Mouse (Mus musculus) granulocyte monocyte progenitor cell, adult 5-6 weeks (primary cell): ENCODE measurements around the gene Adamts9. TPM values are rescaled to one million over a fixed set of nuclear protein-coding genes. Genes with fewer than 3 reads are reported as not detected.

Experiments used
- ATAC-seq: replicated peaks from 2 replicates; pipeline ENCODE4 v1.8.0; 2016; ENCODE audit warnings: mild to moderate bottlenecking, moderate TSS enrichment, inconsistent platforms; ENCODE audit not compliant: poor library complexity, severe bottlenecking
- total RNA-seq, 2 experiments: library from RNA; stranded (forward) in 1 of 2; stranded (reverse) in 1 of 2; fragments of 200-712, 200-1000 nt in 1 of 2; fragments of >200 nt in 1 of 2; fragmentation: Nextera tagmentation in 1 of 2; gene quantifications; 2 replicates each; pipeline ENCODE4 v1.2.3; 2014 to 2017

Adamts9 gene
- not detected in 2 replicates for total RNA-seq (2014; fragmentation: Nextera tagmentation)
- not detected in 2 replicates for total RNA-seq (2017)

DNA sequence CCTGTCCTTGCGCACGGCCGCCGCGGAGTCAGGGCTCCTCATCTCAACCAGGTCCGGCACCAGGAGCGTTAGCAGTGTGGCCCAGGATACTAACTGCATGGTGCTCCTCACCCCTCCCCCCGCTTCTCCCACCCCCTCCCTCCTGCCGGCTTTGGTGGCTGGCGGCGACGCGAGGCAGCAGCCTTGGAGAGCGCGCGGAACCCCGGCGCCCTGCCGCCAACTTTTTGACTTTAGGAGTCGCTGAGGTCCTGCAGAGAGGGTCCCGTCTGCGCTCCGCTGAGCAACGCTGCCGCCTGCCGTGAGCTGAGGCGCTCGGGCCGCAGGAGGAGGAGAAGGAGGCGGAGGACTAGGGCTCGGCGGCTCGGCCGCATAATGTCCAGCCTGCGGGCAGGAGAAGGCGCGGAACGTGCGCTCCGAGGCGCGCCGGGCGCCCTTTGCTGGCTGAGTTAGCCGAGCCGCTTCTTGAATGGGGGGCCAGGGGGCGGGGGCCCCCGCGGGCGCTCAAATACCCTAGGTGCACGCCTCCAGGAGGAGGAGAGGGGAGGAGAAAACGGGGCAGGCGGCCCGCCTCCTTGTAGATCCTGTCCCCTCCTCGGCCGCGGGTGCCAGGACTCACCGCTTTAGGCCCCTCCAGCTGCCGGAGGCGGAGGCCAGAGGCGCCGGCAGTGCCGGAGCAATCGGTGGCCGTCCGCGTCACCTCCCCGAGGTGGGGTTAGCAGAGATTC is at the start of gene Adamts9:
Adamts9 (minus strand) TSS at position 436 of the 725 bp plus-strand sequence.
- ATAC-seq, result peak; percentile 19

- ATAC-seq, result no peak
Measured at GRCm38 (mm10) chr6:92991616-92992015, 48.3 kb upstream of the Adamts9 start.

- peak; percentile 56; the same call in 1 of the 2 replicates for ATAC-seq
Measured at GRCm38 (mm10) chr6:92988620-92988998, 45.3 kb upstream of the Adamts9 start.

DNA sequence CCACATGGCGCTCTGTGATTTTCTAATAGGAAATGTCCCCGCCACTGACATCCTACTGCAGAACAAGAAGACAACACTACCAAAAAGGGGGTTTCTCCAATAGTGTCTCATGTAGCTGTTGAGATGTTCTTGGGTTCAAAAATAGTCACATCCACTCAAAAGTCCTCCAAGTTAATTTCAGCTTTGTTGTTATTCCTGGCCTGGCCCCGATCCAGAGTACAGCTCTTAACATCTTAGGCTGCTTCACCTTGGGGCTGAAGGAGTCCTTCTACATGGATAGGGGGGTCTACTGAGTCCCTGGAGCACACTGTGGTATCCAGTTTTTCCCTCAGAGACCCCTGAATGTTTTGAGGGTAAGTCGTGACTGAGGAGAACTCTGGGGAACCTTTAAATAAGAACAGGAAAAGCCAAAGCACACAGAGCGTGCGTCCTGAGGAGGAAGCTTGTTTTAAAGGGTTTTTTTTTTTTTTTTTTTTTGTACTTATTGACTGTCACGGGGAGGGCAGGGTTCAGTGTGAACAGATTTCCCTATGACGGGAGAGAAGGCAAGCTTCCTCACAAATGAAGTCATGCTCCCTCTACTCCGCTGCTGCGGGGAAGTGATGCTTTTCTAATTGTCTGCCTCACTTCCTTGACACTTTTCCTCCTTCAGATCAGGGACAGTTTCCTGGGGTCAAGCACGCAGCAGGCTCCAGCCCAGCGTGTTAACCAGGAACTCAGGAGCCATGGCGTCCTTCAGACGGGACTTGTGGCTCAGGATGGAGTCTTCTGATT is 44.7 kb upstream of the Adamts9 start:
- ATAC-seq, result peak; percentile 48

DNA sequence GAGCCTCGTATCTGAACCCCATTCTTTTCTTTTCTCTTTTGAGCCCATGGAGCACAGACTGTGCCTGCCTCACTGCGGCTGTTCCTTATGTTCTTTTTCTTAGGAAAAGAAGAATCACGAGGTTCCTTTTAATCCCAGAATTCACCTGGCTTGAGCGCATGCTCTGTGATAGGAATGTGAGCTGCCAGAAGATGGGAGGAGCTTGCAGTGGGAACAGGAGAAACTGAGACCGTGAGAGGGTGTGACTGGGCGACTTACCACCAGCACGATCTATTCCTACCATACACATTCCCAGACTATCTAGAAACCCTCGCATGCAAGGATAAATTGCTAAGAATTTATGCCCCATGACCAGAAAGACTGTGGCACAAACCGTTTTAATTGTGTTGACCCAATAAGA is 44.1 kb upstream of the Adamts9 start:
- no peak for ATAC-seq

DNA sequence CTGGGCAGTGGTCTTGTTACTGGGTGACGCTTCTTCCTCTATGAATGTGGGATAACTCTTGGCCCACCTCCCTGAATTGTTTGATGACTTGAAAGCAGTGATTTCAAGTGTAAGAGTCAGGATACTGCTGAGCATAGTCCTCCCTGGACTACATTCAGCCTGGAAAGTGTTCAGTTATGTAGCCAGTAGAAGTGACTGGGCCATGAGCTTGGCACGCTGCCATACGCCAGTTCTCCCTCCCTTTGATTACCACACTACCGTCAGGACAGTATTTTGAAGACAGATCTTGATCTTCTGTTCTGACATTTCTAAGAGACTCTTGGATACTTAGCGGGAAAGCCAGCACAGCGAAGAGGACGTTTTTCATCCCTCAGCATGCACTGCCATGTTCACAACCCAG is 40.1 kb upstream of the Adamts9 start:
- no peak for ATAC-seq

DNA sequence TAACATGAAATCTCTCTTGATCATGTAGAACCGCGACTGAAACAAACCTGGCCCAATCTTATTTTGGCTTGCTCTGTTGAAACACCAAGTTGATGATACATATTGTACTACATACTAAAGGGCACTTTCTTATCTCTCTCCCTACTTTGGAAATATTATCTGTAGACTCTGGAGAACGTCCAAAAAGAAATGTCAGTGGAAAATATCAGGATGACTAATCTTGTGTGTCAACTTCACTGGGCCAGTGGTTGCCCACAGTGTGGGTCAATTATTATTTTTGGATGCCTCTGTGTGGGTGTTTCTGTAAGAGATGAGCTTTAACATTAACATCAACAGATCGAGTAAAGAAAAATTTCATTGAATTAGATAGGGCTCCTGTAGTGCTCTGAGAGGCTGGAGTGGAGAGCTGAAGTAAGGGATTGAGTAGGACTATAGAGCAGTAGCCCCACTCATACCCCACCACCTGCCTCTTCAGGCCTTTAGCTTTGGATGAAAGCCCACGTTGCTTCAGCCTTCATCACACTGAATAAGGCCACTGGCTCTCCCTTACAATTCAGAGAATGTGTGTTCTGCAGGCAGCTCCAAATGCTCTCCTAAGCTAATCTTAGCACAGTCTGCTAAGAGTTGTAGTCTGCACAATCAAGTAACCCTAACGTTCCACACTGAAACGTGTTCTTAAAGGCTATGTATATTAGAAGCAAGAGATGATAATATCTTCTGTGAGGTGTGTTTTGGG is 38.3 kb upstream of the Adamts9 start:
- ATAC-seq, result no peak

DNA sequence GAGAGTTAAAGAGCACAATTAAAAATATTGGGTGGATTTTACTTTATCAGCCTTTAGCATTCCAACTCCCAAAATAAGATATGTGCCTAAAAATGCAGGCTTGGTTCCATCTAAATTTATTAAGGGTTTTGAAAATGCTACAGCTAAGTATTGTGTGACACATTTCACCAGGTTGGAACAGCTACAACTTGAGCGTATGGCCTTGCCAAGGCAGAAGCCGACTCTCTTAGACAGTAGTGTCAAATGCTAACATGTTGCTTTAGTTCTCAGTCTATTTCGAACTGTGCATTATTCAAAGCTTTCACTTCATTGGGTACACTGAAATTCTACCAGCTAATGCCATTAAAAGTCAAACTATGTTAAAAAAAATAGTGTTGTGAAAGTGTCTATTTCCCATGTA is 30.0 kb upstream of the Adamts9 start:
- ATAC-seq, result no peak

DNA sequence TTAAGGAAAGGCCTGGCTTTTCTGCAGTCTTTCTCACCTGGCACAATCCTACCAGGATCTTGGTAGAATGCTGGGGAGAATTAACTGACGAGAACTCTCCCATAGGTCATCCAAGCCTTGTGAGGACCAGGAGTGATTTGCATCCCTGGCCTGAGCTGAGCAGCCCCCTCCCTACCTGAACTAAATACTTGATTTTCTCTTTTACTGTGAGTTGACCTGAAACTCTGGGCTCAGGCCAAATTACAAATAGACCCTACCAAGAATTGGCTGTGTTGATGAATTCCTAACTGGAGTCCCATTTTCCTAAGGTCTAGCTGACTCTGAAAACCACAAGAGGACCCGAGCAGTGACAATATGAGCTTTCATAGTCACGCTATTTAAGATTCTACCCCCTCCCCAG is 25.4 kb upstream of the Adamts9 start:
- ATAC-seq, result no peak

GRCm38 (mm10) chr6:92968216-92968615 is 24.9 kb upstream of the Adamts9 start:
- no peak for ATAC-seq

GRCm38 (mm10) chr6:92962966-92963365 is 19.7 kb upstream of the Adamts9 start:
- no peak for ATAC-seq

DNA sequence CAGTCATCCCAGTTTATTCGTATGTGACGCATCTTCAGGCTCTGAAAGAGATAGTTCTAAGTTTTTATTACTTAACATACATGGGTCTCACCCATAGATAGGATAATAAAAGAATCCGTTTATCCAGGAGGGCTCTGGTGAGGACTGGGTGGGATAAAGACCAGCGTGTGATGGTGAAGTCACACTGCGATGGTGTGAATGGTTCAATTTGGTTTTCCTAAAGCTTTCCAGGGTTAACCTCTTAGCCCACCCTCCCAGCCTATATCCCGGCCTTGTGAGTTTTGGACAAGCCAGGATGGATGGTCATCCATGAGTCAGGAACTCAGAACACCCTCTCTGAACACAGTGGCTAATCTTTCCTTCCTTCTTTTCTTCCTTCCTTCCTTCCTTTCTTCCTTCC is 17.7 kb upstream of the Adamts9 start:
- no peak for ATAC-seq

GRCm38 (mm10) chr6:92959416-92959815 is 16.1 kb upstream of the Adamts9 start:
- ATAC-seq, result no peak

- no peak for ATAC-seq
Measured at GRCm38 (mm10) chr6:92947337-92948042, 4.2 kb upstream of the Adamts9 start.

- ATAC-seq, result no peak
Measured at GRCm38 (mm10) chr6:92944711-92945110, 1.4 kb upstream of the Adamts9 start.

DNA sequence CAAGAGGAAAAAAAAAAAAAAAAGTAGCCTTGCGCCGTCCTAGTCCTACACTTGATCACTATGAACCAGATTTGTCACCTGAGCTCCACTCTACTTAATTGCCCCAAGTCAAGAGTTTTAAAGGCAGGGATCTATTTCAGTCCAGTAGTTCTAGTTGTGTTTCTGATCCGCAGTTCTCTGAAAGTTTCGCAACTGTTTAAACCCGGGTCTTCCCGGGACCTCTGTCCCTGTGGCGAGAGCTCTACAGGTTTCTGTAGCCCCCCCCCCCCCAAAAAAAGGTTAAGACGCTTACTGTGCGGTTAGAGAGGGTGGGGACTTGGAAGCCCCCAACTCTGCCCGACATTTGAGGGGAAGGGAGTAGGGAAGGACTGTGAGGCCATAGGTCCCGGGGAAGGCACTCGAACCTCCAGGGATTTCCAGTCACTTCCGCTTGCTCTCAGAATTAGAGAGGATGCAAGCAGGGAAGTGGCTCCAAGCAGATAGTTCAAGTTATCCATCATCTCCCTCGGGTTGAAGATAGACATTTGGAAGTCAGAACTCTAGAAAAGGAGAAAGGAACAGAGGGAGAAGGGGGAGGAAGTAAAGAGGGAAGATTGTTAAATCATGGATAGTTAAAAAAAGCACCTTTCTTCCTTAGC is 875 bp upstream of the Adamts9 start:
- no peak for ATAC-seq

DNA sequence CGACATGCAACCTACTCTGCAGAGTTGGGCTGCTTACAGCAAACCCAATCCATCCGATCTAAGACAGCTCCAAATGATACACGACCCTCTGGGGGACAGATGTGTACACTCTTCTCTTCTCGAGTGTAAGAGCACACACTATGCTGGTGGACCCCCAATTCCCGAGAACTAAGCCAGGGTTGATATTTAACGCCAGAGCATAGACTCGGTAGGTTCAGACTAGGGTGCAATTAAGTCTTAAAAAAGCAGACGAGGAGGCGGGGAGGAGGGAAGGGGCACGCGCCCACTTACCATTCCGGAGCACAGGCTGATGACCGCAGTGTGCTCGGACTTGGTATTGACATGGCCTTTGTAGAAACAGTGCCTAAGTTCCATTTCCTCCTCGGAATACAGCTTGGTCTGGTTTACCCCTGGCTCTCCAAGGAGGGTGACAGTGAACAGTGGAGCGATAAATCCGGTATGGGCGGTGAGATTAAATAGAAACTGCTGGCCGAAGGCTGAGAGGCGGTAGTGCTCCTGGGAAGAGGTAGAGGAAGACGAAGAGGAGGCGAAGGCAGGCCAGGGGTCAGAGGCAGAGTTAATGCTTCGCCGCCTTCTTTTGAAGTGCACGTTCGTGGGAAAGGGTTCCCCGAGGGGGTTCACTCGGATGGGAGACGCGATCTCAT is 1.4 kb downstream of the Adamts9 start:
- peak; percentile 37 for ATAC-seq

GRCm38 (mm10) chr6:92941281-92941731 is 2.0 kb downstream of the Adamts9 start:
- ATAC-seq, result peak; percentile 84
